Mouse (Mus musculus) mouse trophoblast stem cell (cell line): ENCODE measurements around the gene Mtch1.
"Not testable (repeated sequence)": the region's sequence is repeated elsewhere in the genome, so short reads cannot be mapped to it uniquely, and the experiment has no call there.

Source experiments
- in situ Hi-C, 2 experiments: fragments of 300-500 bp; cut with MseI, MboI; formaldehyde crosslinking; loops; 2 replicates in 1 of 2; 3 replicates in 1 of 2; pipeline ENCODE4 v1.15.1; 2025

Gene Mtch1

GRCm38 (mm10) chr17:29337979-29338823, 9.5 kb downstream of the Mtch1 start:
- in situ Hi-C loops: no loop called here

GRCm38 (mm10) chr17:29336266-29336990, 11.3 kb downstream of the Mtch1 start:
- in situ Hi-C loops: no loop called here

GRCm38 (mm10) chr17:29332186-29332685, 15.5 kb downstream of the Mtch1 start:
- in situ Hi-C loops: no loop called here

- in situ Hi-C loops: no loop called here
Measured at GRCm38 (mm10) chr17:29330671-29331410, 16.9 kb downstream of the Mtch1 start.

- in situ Hi-C loops: no loop called here
Measured at GRCm38 (mm10) chr17:29330221-29330620, 17.5 kb downstream of the Mtch1 start.

- in situ Hi-C loops: no loop called here
Measured at GRCm38 (mm10) chr17:29327691-29328090, 20.0 kb downstream of the Mtch1 start.

- in situ Hi-C loops: no loop called here
Measured at GRCm38 (mm10) chr17:29326531-29327529, 20.9 kb downstream of the Mtch1 start.

DNA sequence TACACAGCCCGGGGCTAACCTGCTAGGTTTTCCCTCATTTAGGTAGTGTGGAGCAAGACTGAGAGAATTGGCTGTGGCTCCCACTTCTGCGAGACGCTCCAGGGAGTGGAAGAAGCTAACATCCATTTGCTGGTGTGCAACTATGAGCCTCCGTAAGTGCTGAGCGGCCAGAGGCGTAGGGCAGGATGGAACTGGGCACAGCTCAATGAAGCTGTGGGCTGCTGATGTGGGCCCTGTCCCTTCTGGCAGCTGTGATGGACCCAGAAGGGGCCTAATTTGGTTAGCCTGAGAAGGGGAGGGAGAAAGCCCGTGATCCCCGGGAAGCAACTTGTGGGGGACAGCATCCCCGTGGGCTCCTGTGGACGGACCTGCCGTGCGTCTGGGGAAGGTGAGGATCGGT, 21.9 kb downstream of the Mtch1 start:
- in situ Hi-C loops: no loop called here

- in situ Hi-C loops: no loop called here
Measured at GRCm38 (mm10) chr17:29323625-29324024, 24.1 kb downstream of the Mtch1 start.

- in situ Hi-C loops: no loop called here
Measured at GRCm38 (mm10) chr17:29322603-29322962, 25.2 kb downstream of the Mtch1 start.

DNA sequence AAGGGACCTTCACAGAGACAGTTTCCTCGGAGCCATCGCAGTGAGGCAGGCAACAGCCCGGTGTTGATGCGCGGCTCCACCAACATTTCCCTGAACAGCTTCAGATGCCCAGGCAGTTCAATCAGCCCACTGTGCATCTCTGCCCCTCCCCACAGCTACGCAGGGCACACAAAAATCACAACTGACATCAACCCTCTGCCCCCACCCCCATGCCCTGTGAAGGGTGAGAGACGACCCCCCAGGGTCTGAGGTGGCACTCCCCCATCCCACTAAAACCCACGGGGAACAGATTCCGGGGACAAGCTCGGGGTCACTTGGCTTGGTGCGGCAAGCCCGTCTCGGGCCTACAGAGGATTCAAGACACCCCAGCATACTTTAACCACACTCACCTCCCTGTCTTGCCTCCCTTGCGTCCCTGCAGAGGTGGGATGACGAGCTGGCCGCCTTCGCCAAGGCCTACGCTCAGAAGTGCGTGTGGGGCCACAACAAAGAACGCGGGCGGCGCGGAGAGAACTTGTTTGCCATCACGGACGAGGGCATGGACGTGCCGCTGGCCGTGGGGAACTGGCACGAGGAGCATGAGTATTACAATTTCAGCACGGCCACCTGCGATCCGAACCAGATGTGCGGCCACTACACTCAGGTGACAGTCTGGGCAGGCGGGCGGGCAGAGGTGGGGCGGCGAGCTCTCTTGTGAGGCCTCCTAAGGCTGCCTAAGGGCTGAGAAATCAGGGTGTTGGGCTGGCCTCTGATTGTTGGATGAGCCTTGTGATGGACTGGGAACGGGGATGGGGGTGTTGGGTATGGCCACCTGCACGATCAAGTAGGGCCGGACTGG, 25.8 kb downstream of the Mtch1 start:
- in situ Hi-C loops: no loop called here

- in situ Hi-C loops: no loop called here
Measured at GRCm38 (mm10) chr17:29319881-29320639, 27.7 kb downstream of the Mtch1 start.

DNA sequence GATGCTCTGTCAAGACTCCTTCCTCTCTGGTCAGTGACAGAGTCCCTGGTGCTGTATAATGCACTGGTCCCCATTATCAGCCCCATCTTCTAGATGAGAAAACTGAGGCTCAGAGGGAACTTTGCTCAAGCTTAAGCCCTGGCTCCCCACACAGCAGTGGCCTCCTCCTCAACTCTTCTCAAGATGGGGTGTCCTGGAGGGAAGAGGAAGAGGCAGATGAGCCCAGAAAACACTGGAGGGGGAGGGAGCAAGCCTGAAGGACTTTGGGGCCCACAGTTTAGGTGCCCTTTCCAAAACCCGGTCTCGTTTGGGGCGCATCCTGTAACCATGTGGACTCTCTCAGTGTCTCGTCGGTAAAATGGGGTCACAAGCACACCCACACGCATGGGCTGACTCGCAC, 28.3 kb downstream of the Mtch1 start:
- in situ Hi-C loops: no loop called here

DNA sequence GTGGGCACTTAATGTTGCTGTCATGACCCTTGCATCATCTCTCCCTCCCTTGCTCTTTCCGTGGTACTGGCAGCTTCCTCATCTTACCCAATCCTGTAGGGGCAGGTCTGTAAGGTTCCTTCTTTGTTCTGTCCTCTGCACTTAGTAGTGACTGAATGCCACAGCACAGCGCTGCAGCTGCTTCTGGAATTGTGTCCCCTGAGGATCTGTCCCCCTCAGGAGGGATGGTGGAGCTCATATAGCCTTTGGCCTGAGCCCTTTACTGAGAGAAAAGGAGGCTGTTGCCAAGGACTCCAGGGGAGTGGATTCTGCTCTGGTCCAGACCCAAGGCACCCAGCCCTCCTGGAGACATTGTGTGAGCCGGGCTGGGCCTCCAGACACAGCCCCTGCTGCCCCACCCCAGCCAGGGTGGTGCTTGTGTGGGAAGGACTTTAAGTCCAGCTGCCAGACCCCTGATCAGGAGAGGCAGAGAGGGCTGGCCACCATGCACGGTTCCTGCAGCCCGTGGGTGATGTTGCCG, 28.9 kb downstream of the Mtch1 start:
- in situ Hi-C loops: no loop called here

GRCm38 (mm10) chr17:29317380-29317779, 30.4 kb downstream of the Mtch1 start, which contains the start of gene Pi16:
TSS of gene Pi16 (plus strand) at chr17:29317680.
- in situ Hi-C loops: not testable (repeated sequence)

DNA sequence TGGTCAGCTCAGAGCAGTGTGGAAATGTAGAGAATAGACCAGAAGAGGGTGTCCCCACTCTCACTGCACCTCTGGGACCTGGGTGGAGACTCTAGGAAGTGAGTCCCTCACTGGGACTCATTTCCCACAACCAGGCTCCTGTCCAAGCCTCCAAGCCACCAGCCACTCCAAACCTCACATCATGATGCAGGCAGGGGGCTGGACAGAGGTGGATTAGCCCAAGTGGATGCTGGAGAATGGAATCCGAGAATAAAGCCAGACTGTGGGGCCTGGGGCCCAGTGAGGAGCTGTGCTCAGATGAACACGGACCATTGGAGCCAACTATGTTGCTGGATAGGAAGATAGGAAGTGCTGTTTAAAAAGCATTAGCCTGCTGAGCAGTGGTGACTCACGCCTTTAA, 30.8 kb downstream of the Mtch1 start:
- in situ Hi-C loops: no loop called here

DNA sequence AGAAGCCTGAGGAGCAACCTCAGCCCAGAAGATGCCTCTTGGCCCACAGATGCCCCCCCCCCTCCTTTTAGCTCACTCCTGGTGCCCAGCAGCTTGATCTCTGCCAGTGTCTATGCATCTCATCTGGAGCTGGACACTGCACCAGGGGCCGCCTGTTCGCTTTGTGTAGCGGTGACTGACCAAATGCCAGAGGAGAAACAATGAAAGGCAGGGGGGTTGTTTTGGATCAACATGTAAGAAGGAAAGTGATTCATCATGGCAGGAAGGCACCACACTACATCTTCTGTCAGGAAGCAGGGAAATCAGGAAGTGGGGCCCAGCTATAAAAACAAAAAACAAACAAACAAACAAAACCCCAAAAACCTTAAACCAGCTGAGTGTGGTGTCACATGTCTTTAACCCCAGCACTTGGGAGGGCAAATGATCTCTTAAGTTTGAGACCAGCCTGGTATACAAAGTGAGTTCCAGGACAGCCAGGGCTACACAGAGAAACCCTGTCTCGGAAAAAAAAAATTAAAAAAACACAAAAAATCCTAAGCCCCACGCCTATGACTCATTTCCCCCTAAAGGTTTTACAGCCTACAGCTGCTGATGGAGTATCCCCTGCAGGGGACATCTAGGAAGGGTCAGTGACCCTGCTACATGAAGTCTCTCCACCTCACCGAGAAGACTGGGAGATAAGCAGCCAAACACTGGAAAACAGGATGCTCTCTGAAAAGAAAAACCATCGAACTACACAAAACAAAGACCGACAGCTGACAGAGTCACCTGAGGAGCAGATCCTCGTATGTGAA, 31.9 kb downstream of the Mtch1 start:
- in situ Hi-C loops: no loop called here

- in situ Hi-C loops: no loop called here
Measured at GRCm38 (mm10) chr17:29313300-29313699, 34.4 kb downstream of the Mtch1 start.
